Mouse (Mus musculus): Measurements from ENCODE around the gene Med27. TPM values are rescaled to one million over a fixed set of nuclear protein-coding genes. Genes with fewer than 3 reads are reported as not detected.
"Not testable (repeated sequence)": the region's sequence is repeated elsewhere in the genome, so short reads cannot be mapped to it uniquely, and the experiment has no call there.

Gene Med27
- polyA plus RNA-seq, 1 experiment: 49.8 TPM

GRCm38 (mm10) chr2:29526266-29526665, 179.6 kb downstream of the Med27 start:
- no peaks in the 10 kb centered on the region for H3K79me2 ChIP-seq (ENCODE audit: control insufficient read depth, insufficient read depth)

GRCm38 (mm10) chr2:29527480-29527879, 180.9 kb downstream of the Med27 start:
- not testable (repeated sequence) for H3K27me3 ChIP-seq (ENCODE audit: control insufficient read depth, insufficient read depth, insufficient read length); H3K79me2 ChIP-seq (ENCODE audit: control insufficient read depth, insufficient read depth); H3K36me3 ChIP-seq (ENCODE audit: control insufficient read depth, insufficient read depth); H3ac ChIP-seq (ENCODE audit: control insufficient read depth, insufficient read length, low read depth); H3K4me3 ChIP-seq (ENCODE audit: insufficient read depth, poor library complexity, severe bottlenecking); H3K79me3 ChIP-seq (ENCODE audit: low read depth)

More at GRCm38 (mm10) chr2:29526266-29526665, 179.6 kb downstream of the Med27 start:
- Histone ChIP-seq H3K36me3 (ENCODE audit: control insufficient read depth, insufficient read depth) (no peaks in the 10 kb centered on the region), H3K27me3 (ENCODE audit: control insufficient read depth, insufficient read depth, insufficient read length) (no peaks in the 10 kb centered on the region), H3K4me3 (ENCODE audit: insufficient read depth, poor library complexity, severe bottlenecking) (no peak overlapping the region), H3ac (ENCODE audit: control insufficient read depth, insufficient read length, low read depth) (no peak overlapping the region), H3K79me3 (ENCODE audit: low read depth) (no peaks in the 10 kb centered on the region)
- no peak for TF ChIP-seq MYOG (IDR thresholded peaks at IDR 0.05; ENCODE audit: control insufficient read depth, extremely low read depth, insufficient read length)
- peak; percentile 26 for TF ChIP-seq MAX (IDR thresholded peaks at IDR 0.05)
- no peak for TF ChIP-seq USF1 (IDR thresholded peaks at IDR 0.05; ENCODE audit: low read depth)
- no peak for TF ChIP-seq FOSL1 (IDR thresholded peaks at IDR 0.05; ENCODE audit: insufficient read depth, low read length, poor library complexity, severe bottlenecking)
- TF ChIP-seq CTCF (IDR thresholded peaks at IDR 0.05; ENCODE audit: control insufficient read depth, insufficient read depth, insufficient read length): no peak

- Histone ChIP-seq H3K27me3 (ENCODE audit: control insufficient read depth, insufficient read depth, insufficient read length) (no peaks in the 10 kb centered on the region), H3K79me3 (ENCODE audit: low read depth) (no peaks in the 10 kb centered on the region), H3ac (ENCODE audit: control insufficient read depth, insufficient read length, low read depth) (no peak overlapping the region), H3K4me3 (ENCODE audit: insufficient read depth, poor library complexity, severe bottlenecking) (no peak overlapping the region), H3K36me3 (ENCODE audit: control insufficient read depth, insufficient read depth) (no peaks in the 10 kb centered on the region), H3K79me2 (ENCODE audit: control insufficient read depth, insufficient read depth) (no peaks in the 10 kb centered on the region)
- TF ChIP-seq MYOG (IDR thresholded peaks at IDR 0.05; ENCODE audit: control insufficient read depth, extremely low read depth, insufficient read length): no peak
- no peak for TF ChIP-seq CEBPB (IDR thresholded peaks at IDR 0.05; ENCODE audit: low read depth)
- TF ChIP-seq MYOD1 (IDR thresholded peaks at IDR 0.05; ENCODE audit: control insufficient read depth, insufficient read length, low read depth): no peak
- TF ChIP-seq MAX (IDR thresholded peaks at IDR 0.05): no peak
- TF ChIP-seq CTCF (IDR thresholded peaks at IDR 0.05; ENCODE audit: control insufficient read depth, insufficient read depth, insufficient read length): no peak
- no peak for TF ChIP-seq FOSL1 (IDR thresholded peaks at IDR 0.05; ENCODE audit: insufficient read depth, low read length, poor library complexity, severe bottlenecking)
- no peak for TF ChIP-seq USF1 (IDR thresholded peaks at IDR 0.05; ENCODE audit: low read depth)
These were observed 182.2 kb downstream of the Med27 start for GRCm38 (mm10) chr2:29528811-29529210.

- H3K36me3 ChIP-seq (ENCODE audit: control insufficient read depth, insufficient read depth); H3K79me2 ChIP-seq (ENCODE audit: control insufficient read depth, insufficient read depth); H3K79me3 ChIP-seq (ENCODE audit: low read depth); H3ac ChIP-seq (ENCODE audit: control insufficient read depth, insufficient read length, low read depth); H3K4me3 ChIP-seq (ENCODE audit: insufficient read depth, poor library complexity, severe bottlenecking); H3K27me3 ChIP-seq (ENCODE audit: control insufficient read depth, insufficient read depth, insufficient read length): not testable (repeated sequence)
- TF ChIP-seq FOSL1 (IDR thresholded peaks at IDR 0.05; ENCODE audit: insufficient read depth, low read length, poor library complexity, severe bottlenecking) (peak; percentile 24), MAX (IDR thresholded peaks at IDR 0.05) (peak; percentile 20)
These were observed 183.2 kb downstream of the Med27 start for GRCm38 (mm10) chr2:29529788-29530187.

GRCm38 (mm10) chr2:29532173-29532572, 185.6 kb downstream of the Med27 start:
- no peaks in the 10 kb centered on the region for H3K27me3 ChIP-seq (ENCODE audit: control insufficient read depth, insufficient read depth, insufficient read length)
- no peaks in the 10 kb centered on the region for H3K79me3 ChIP-seq (ENCODE audit: low read depth)
- no peaks in the 10 kb centered on the region for H3K36me3 ChIP-seq (ENCODE audit: control insufficient read depth, insufficient read depth)
- no peak overlapping the region for H3ac ChIP-seq (ENCODE audit: control insufficient read depth, insufficient read length, low read depth)
- no peak overlapping the region for H3K4me3 ChIP-seq (ENCODE audit: insufficient read depth, poor library complexity, severe bottlenecking)
- H3K79me2 ChIP-seq (ENCODE audit: control insufficient read depth, insufficient read depth): no peaks in the 10 kb centered on the region
- TF ChIP-seq CEBPB (IDR thresholded peaks at IDR 0.05; ENCODE audit: low read depth) (peak; percentile 55), MYOD1 (IDR thresholded peaks at IDR 0.05; ENCODE audit: control insufficient read depth, insufficient read length, low read depth) (no peak), USF1 (IDR thresholded peaks at IDR 0.05; ENCODE audit: low read depth) (no peak), CTCF (IDR thresholded peaks at IDR 0.05; ENCODE audit: control insufficient read depth, insufficient read depth, insufficient read length) (no peak)

- Histone ChIP-seq H3ac (ENCODE audit: control insufficient read depth, insufficient read length, low read depth) (no peak overlapping the region), H3K27me3 (ENCODE audit: control insufficient read depth, insufficient read depth, insufficient read length) (no peaks in the 10 kb centered on the region)
These were observed 186.3 kb downstream of the Med27 start for GRCm38 (mm10) chr2:29532921-29533320.

More at GRCm38 (mm10) chr2:29532921-29533320, 186.3 kb downstream of the Med27 start:
- H3K4me3 ChIP-seq (ENCODE audit: insufficient read depth, poor library complexity, severe bottlenecking): no peak overlapping the region
- no peaks in the 10 kb centered on the region for H3K79me2 ChIP-seq (ENCODE audit: control insufficient read depth, insufficient read depth)
- H3K79me3 ChIP-seq (ENCODE audit: low read depth): no peaks in the 10 kb centered on the region
- H3K36me3 ChIP-seq (ENCODE audit: control insufficient read depth, insufficient read depth): no peaks in the 10 kb centered on the region
- TF ChIP-seq MYOD1 (IDR thresholded peaks at IDR 0.05; ENCODE audit: control insufficient read depth, insufficient read length, low read depth): no peak
